Mouse (Mus musculus): ENCODE data around the gene Tbxas1. TPM values are rescaled to one million over a fixed set of nuclear protein-coding genes. Genes with fewer than 3 reads are reported as not detected.

Tbxas1 gene
- polyA plus RNA-seq, 1 experiment from 2014 or later, result 1.1 TPM

DNA sequence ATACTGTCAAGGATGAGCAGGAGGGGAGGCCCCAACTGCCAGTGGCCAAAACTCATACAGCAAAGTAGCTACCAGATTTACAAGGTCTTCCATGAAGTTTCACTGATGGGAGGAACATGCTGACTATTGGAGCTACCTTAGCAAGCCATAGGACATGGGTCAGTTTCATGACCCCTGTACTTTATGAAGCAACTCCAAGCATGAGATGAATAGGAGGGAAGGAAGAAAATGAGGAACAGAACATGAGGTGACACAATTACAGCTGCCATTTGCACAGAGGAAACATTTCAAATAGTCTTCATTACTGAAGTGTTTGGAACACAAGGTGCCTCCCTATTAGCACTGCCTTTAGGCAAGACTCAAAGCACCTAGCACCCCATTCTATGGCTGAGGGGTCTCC is 9.4 kb upstream of the Tbxas1 start:
- Histone ChIP-seq H3K4me1 (peaks cover 46% of the 10 kb centered on the region), H3K9ac (no peak overlapping the region), H3K9me3 (replicated peaks) (no peaks in the 10 kb centered on the region), H3K4me3 (no peak overlapping the region), H3K27ac (no peak overlapping the region), H3K27me3 (no peaks in the 10 kb centered on the region), H3K36me3 (ENCODE audit: poor library complexity, severe bottlenecking) (no peaks in the 10 kb centered on the region), H3K4me2 (no peak overlapping the region)
- no peak for ATAC-seq

DNA sequence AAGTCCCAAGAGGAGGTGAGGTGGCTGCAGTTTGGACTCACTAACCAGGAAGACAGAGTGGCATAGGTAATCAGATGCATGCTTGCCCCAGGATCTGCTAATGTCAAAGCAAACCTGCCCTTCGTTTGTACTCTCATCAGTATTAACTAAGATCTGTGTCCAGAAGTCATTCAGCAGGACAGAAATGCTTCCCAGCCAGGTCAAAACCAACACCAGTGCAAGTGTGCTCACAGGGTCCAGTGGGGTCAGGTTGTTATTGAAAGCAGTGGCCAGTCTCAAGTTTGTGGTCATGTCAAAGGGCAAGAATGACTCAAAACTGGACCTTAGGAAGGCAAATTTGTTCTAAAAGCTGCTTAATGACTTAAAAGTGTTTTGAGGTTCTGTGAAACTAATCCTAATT is 8.8 kb upstream of the Tbxas1 start:
- no peak for ATAC-seq
- H3K4me2 ChIP-seq, result no peak overlapping the region
- H3K27ac ChIP-seq, result no peak overlapping the region
- no peaks in the 10 kb centered on the region for H3K36me3 ChIP-seq (ENCODE audit: poor library complexity, severe bottlenecking)
- no peak overlapping the region for H3K4me3 ChIP-seq
- H3K9me3 ChIP-seq (replicated peaks), result no peaks in the 10 kb centered on the region
- WGBS, result 74% methylated on average over 1 of the region's 1 CpGs
- peaks cover 51% of the 10 kb centered on the region for H3K4me1 ChIP-seq
- no peaks in the 10 kb centered on the region for H3K27me3 ChIP-seq
- H3K9ac ChIP-seq, result no peak overlapping the region

- Histone ChIP-seq H3K4me2 (no peak overlapping the region), H3K4me1 (peaks cover 55% of the 10 kb centered on the region), H3K36me3 (ENCODE audit: poor library complexity, severe bottlenecking) (no peaks in the 10 kb centered on the region), H3K27me3 (no peaks in the 10 kb centered on the region), H3K9me3 (replicated peaks) (no peaks in the 10 kb centered on the region), H3K9ac (no peak overlapping the region), H3K4me3 (no peak overlapping the region), H3K27ac (no peak overlapping the region)
- no peak for ATAC-seq
- 74% methylated on average over 2 of the region's 2 CpGs for WGBS
These were observed 8.4 kb upstream of the Tbxas1 start for GRCm38 (mm10) chr6:38866761-38867160.

- WGBS, result 10% methylated on average over 1 of the region's 1 CpGs
- no peak for ATAC-seq
- H3K27me3 ChIP-seq, result no peaks in the 10 kb centered on the region
- H3K4me1 ChIP-seq, result peaks cover 60% of the 10 kb centered on the region
- no peak overlapping the region for H3K4me3 ChIP-seq
- no peaks in the 10 kb centered on the region for H3K9me3 ChIP-seq (replicated peaks)
- no peak overlapping the region for H3K27ac ChIP-seq
- no peak overlapping the region for H3K4me2 ChIP-seq
- no peak overlapping the region for H3K9ac ChIP-seq
- H3K36me3 ChIP-seq (ENCODE audit: poor library complexity, severe bottlenecking), result no peaks in the 10 kb centered on the region
These were observed 7.9 kb upstream of the Tbxas1 start for GRCm38 (mm10) chr6:38867291-38867690.

DNA sequence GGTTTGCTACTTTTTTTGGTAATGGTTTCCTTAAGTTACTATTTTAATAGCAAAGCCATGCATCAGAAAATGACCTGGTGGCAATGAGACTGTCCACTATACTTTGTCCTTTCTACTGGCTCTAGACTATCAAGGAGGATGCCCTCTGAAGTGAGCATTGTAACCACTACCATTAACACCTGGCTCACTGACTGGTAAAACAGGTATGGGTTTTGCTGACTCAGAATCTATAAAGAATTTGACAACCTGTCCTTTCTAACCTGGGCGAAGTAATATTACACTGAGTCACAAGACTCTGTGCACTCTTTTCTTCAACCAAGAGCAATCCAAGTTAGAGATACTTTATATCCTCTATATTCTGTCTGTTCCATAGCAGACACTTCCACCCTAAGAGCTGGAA is 6.2 kb upstream of the Tbxas1 start:
- WGBS, result 86% methylated on average over 1 of the region's 1 CpGs
- Histone ChIP-seq H3K9me3 (replicated peaks) (no peaks in the 10 kb centered on the region), H3K9ac (no peak overlapping the region), H3K27me3 (no peaks in the 10 kb centered on the region), H3K4me1 (peaks cover 76% of the 10 kb centered on the region), H3K27ac (no peak overlapping the region), H3K4me2 (no peak overlapping the region), H3K36me3 (ENCODE audit: poor library complexity, severe bottlenecking) (no peaks in the 10 kb centered on the region), H3K4me3 (no peak overlapping the region)
- ATAC-seq, result no peak

- no peak for ATAC-seq
- no peaks in the 10 kb centered on the region for H3K36me3 ChIP-seq (ENCODE audit: poor library complexity, severe bottlenecking)
- WGBS, result 14% methylated on average over 2 of the region's 2 CpGs
- H3K27ac ChIP-seq, result no peak overlapping the region; the same call in 1 of the 2 replicates
- no peak overlapping the region for H3K9ac ChIP-seq
- H3K9me3 ChIP-seq (replicated peaks), result no peaks in the 10 kb centered on the region
- H3K4me1 ChIP-seq, result peaks cover 76% of the 10 kb centered on the region
- H3K27me3 ChIP-seq, result no peaks in the 10 kb centered on the region
- H3K4me3 ChIP-seq, result no peak overlapping the region
- H3K4me2 ChIP-seq, result no peak overlapping the region
These were observed 5.1 kb upstream of the Tbxas1 start for GRCm38 (mm10) chr6:38870070-38870469.

GRCm38 (mm10) chr6:38871051-38871450 is 4.2 kb upstream of the Tbxas1 start:
- Histone ChIP-seq H3K27ac (no peak overlapping the region), H3K27me3 (no peaks in the 10 kb centered on the region), H3K9ac (no peak overlapping the region), H3K9me3 (replicated peaks) (no peaks in the 10 kb centered on the region), H3K36me3 (ENCODE audit: poor library complexity, severe bottlenecking) (no peaks in the 10 kb centered on the region), H3K4me1 (peaks cover 69% of the 10 kb centered on the region), H3K4me3 (no peak overlapping the region), H3K4me2 (no peak overlapping the region)
- ATAC-seq, result no peak
- WGBS, result 12% methylated on average over 7 of the region's 7 CpGs

DNA sequence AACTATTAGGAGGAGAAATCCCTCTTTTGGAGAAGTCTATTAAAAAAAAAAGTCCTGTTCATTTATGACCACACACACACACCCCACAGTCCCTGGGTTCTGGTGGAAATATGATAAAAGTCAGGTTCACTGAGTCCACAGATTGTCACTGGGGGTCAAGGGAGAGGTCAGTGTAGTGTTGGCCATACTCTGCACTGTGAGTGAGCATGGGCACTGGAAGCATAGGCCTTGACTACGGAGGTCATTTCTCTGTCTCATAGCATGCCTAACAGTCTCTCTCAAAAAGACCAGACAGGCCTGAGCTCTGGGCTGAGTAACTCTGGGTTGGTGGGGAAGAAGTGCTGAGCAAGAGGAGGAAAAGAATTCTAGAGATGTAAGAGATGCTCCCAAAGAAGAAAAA is 1.9 kb upstream of the Tbxas1 start:
- Histone ChIP-seq H3K36me3 (ENCODE audit: poor library complexity, severe bottlenecking) (no peaks in the 10 kb centered on the region), H3K27me3 (peaks cover 5% of the 10 kb centered on the region; the same call in 1 of the 2 replicates), H3K4me1 (peaks cover 54% of the 10 kb centered on the region), H3K9ac (peak overlapping the region; percentile 100), H3K27ac (no peak overlapping the region), H3K4me2 (peak overlapping the region; percentile 66), H3K4me3 (peak overlapping the region; percentile 100; the same call in 1 of the 2 replicates), H3K9me3 (replicated peaks) (no peaks in the 10 kb centered on the region)
- no peak for ATAC-seq
- 58% methylated on average over 1 of the region's 1 CpGs for WGBS

GRCm38 (mm10) chr6:38874035-38874434 is 1.2 kb upstream of the Tbxas1 start:
- H3K36me3 ChIP-seq (ENCODE audit: poor library complexity, severe bottlenecking), result no peaks in the 10 kb centered on the region
- no peak for ATAC-seq
- no peak overlapping the region for H3K27ac ChIP-seq
- peak overlapping the region; percentile 100 for H3K4me3 ChIP-seq
- no peaks in the 10 kb centered on the region for H3K9me3 ChIP-seq (replicated peaks)
- H3K4me1 ChIP-seq, result peaks cover 48% of the 10 kb centered on the region
- H3K9ac ChIP-seq, result peak overlapping the region; percentile 100
- peak overlapping the region; percentile 66 for H3K4me2 ChIP-seq
- 2% methylated on average over 8 of the region's 8 CpGs for WGBS
- H3K27me3 ChIP-seq, result peaks cover 5% of the 10 kb centered on the region; the same call in 1 of the 2 replicates

DNA sequence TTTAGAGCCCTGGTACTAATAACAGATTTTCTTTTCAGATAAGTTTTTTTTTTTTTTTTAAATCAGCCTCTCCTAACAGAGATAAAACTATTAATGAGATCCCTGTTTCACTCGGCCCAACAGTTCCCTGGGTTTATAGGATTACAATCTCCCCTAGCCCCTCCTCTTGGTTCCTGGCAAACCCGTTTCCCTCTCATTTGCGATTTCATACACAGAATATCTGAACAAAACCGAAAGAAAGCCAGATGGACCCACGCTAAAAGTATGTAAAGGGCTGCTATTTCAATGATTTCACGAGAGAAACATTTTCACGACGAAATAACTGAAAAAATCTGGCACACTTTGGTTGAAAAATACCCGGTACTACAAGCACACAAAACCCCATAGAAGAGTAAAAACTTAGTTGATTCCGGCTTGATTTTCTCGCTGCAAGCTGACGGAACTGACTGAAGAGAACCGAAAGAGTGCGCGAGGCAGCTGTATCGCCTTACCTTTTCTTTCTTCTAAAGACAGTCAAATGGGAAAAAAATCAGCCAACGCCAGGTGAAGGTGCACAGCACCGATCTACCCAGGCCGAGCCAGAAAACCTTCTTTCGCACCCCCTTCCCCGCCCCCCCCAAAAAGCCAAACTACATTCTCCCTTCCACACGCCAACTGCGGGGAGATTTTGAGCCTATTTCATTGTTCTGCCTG is 493 bp upstream of the Tbxas1 start:
- Histone ChIP-seq H3K4me2 (peak overlapping the region; percentile 66), H3K27me3 (peaks cover 5% of the 10 kb centered on the region; the same call in 1 of the 2 replicates), H3K4me3 (peak overlapping the region; percentile 100), H3K9me3 (replicated peaks) (no peaks in the 10 kb centered on the region), H3K9ac (peak overlapping the region; percentile 100), H3K36me3 (ENCODE audit: poor library complexity, severe bottlenecking) (no peaks in the 10 kb centered on the region), H3K27ac (peak overlapping the region; percentile 94), H3K4me1 (peaks cover 43% of the 10 kb centered on the region)
- no peak for ATAC-seq
- under 1% methylated on average over 23 of the region's 23 CpGs for WGBS

- peak within 1 kb of the TSS; percentile 66 for H3K4me2 ChIP-seq
- H3K4me3 ChIP-seq, result peak within 1 kb of the TSS; percentile 100
- WGBS, result under 1% methylated on average over 58 of the region's 108 CpGs
- peaks cover 32% of the 10 kb centered on the region for H3K4me1 ChIP-seq
- ATAC-seq, result peak; percentile 93
- no peaks in the 10 kb centered on the region for H3K36me3 ChIP-seq (ENCODE audit: poor library complexity, severe bottlenecking)
- H3K27ac ChIP-seq, result peak within 1 kb of the TSS; percentile 94
- H3K9me3 ChIP-seq (replicated peaks), result no peaks in the 10 kb centered on the region
- peaks cover 5% of the 10 kb centered on the region for H3K27me3 ChIP-seq
- H3K9ac ChIP-seq, result peak within 1 kb of the TSS; percentile 100
These were observed 1.1 kb downstream of the Tbxas1 start, which contains the start of gene Hipk2 for GRCm38 (mm10) chr6:38876071-38876911. Gene Hipk2, minus strand, starts transcription at chr6:38876165.

- no peak overlapping the region for H3K27ac ChIP-seq
- no peak overlapping the region for H3K4me3 ChIP-seq
- H3K9me3 ChIP-seq (replicated peaks), result no peaks in the 10 kb centered on the region
- H3K36me3 ChIP-seq (ENCODE audit: poor library complexity, severe bottlenecking), result no peaks in the 10 kb centered on the region
- peaks cover 9% of the 10 kb centered on the region for H3K27me3 ChIP-seq
- ATAC-seq, result no peak
- no peak overlapping the region for H3K4me2 ChIP-seq
- 91% methylated on average over 2 of the region's 2 CpGs for WGBS
- peaks cover 18% of the 10 kb centered on the region for H3K4me1 ChIP-seq
- no peak overlapping the region for H3K9ac ChIP-seq
These were observed 2.5 kb downstream of the Tbxas1 start for GRCm38 (mm10) chr6:38877674-38878073.

All from forebrain, embryonic 13.5 days (tissue).